Mouse (Mus musculus) CD4-positive, CD25-positive, alpha-beta regulatory T cell, adult 2 months (primary cell): ENCODE results near the gene Sall4.

ENCODE experiments used
- DNase-seq: peaks from one replicate; pipeline ENCODE4 v3.0.0-alpha.2; 2012; ENCODE audit warnings: low read depth, low spot score

Gene Sall4

GRCm38 (mm10) chr2:168767582-168767981, at the start of gene Sall4:
Sall4 (minus strand) TSS chr2:168767943.
- no peak for DNase-seq

- DNase-seq, result no peak
These were observed 45.5 kb upstream of the Sall4 start for GRCm38 (mm10) chr2:168813243-168813642.

GRCm38 (mm10) chr2:168809895-168810294, 42.2 kb upstream of the Sall4 start:
- DNase-seq, result no peak

GRCm38 (mm10) chr2:168807681-168808080, 39.9 kb upstream of the Sall4 start:
- no peak for DNase-seq

- DNase-seq, result no peak
These were observed 36.1 kb upstream of the Sall4 start for GRCm38 (mm10) chr2:168803849-168804248.

GRCm38 (mm10) chr2:168799326-168799725, 31.6 kb upstream of the Sall4 start:
- DNase-seq, result no peak

GRCm38 (mm10) chr2:168798921-168799320, 31.2 kb upstream of the Sall4 start:
- DNase-seq, result no peak

- no peak for DNase-seq
These were observed 23.5 kb upstream of the Sall4 start for GRCm38 (mm10) chr2:168791115-168791802.

- no peak for DNase-seq
These were observed 18.4 kb upstream of the Sall4 start for GRCm38 (mm10) chr2:168786174-168786573.

GRCm38 (mm10) chr2:168780596-168780995, 12.9 kb upstream of the Sall4 start:
- no peak for DNase-seq

- no peak for DNase-seq
These were observed 12.3 kb upstream of the Sall4 start for GRCm38 (mm10) chr2:168780024-168780423.

GRCm38 (mm10) chr2:168777481-168777880, 9.7 kb upstream of the Sall4 start:
- DNase-seq, result no peak

GRCm38 (mm10) chr2:168776238-168776637, 8.5 kb upstream of the Sall4 start:
- no peak for DNase-seq

- DNase-seq, result no peak
These were observed 1.5 kb upstream of the Sall4 start for GRCm38 (mm10) chr2:168769259-168769658.

- no peak for DNase-seq
These were observed 993 bp downstream of the Sall4 start for GRCm38 (mm10) chr2:168766538-168767361.

- no peak for DNase-seq
These were observed 1.8 kb downstream of the Sall4 start for GRCm38 (mm10) chr2:168765696-168766537.

GRCm38 (mm10) chr2:168765065-168765681, 2.6 kb downstream of the Sall4 start:
- DNase-seq, result peak; percentile 19

- no peak for DNase-seq
These were observed 3.3 kb downstream of the Sall4 start for GRCm38 (mm10) chr2:168764460-168764867.

- no peak for DNase-seq
These were observed 4.0 kb downstream of the Sall4 start for GRCm38 (mm10) chr2:168763785-168764184.

- no peak for DNase-seq
These were observed 5.3 kb downstream of the Sall4 start for GRCm38 (mm10) chr2:168762411-168762815.

- no peak for DNase-seq
These were observed 5.8 kb downstream of the Sall4 start for GRCm38 (mm10) chr2:168761954-168762353.

- no peak for DNase-seq
These were observed 6.6 kb downstream of the Sall4 start for GRCm38 (mm10) chr2:168761141-168761540.
